Mouse (Mus musculus): ENCODE data around the gene Xxylt1.

The Xxylt1 gene

GRCm38 (mm10) chr16:31061246-31061880, 19.9 kb downstream of the Xxylt1 start:
- no peak for DNase-seq (ENCODE audit: low read depth)

GRCm38 (mm10) chr16:31060714-31061113, 20.5 kb downstream of the Xxylt1 start:
- no peak for DNase-seq (ENCODE audit: low read depth)

GRCm38 (mm10) chr16:31060226-31060625, 21.0 kb downstream of the Xxylt1 start:
- DNase-seq (ENCODE audit: low read depth), result no peak

- no peak for DNase-seq (ENCODE audit: low read depth)
These were observed 21.5 kb downstream of the Xxylt1 start for GRCm38 (mm10) chr16:31059730-31060129.

GRCm38 (mm10) chr16:31052812-31053211, 28.4 kb downstream of the Xxylt1 start:
- DNase-seq (ENCODE audit: low read depth), result no peak

- no peak for DNase-seq (ENCODE audit: low read depth)
These were observed 29.0 kb downstream of the Xxylt1 start for GRCm38 (mm10) chr16:31052177-31052726.

- no peak for DNase-seq (ENCODE audit: low read depth)
These were observed 30.5 kb downstream of the Xxylt1 start for GRCm38 (mm10) chr16:31050701-31051100.

- no peak for DNase-seq (ENCODE audit: low read depth)
These were observed 33.0 kb downstream of the Xxylt1 start for GRCm38 (mm10) chr16:31048194-31048593.

- DNase-seq (ENCODE audit: low read depth), result no peak
These were observed 33.9 kb downstream of the Xxylt1 start for GRCm38 (mm10) chr16:31047186-31047898.

GRCm38 (mm10) chr16:31046217-31046659, 35.0 kb downstream of the Xxylt1 start:
- DNase-seq (ENCODE audit: low read depth), result no peak

- no peak for DNase-seq (ENCODE audit: low read depth)
These were observed 36.0 kb downstream of the Xxylt1 start for GRCm38 (mm10) chr16:31045211-31045610.

GRCm38 (mm10) chr16:31043136-31043535, 38.1 kb downstream of the Xxylt1 start:
- no peak for DNase-seq (ENCODE audit: low read depth)

GRCm38 (mm10) chr16:31041566-31041965, 39.7 kb downstream of the Xxylt1 start:
- no peak for DNase-seq (ENCODE audit: low read depth)

GRCm38 (mm10) chr16:31039803-31040459, 41.3 kb downstream of the Xxylt1 start:
- DNase-seq (ENCODE audit: low read depth), result peak; percentile 70

GRCm38 (mm10) chr16:31037431-31037830, 43.8 kb downstream of the Xxylt1 start:
- DNase-seq (ENCODE audit: low read depth), result no peak

- no peak for DNase-seq (ENCODE audit: low read depth)
These were observed 45.5 kb downstream of the Xxylt1 start for GRCm38 (mm10) chr16:31035651-31036245.

GRCm38 (mm10) chr16:31035235-31035634, 46.0 kb downstream of the Xxylt1 start:
- DNase-seq (ENCODE audit: low read depth), result peak; percentile 60

- DNase-seq (ENCODE audit: low read depth), result no peak
These were observed 47.2 kb downstream of the Xxylt1 start for GRCm38 (mm10) chr16:31034051-31034450.

GRCm38 (mm10) chr16:31029739-31030485, 51.3 kb downstream of the Xxylt1 start:
- DNase-seq (ENCODE audit: low read depth), result no peak

GRCm38 (mm10) chr16:31027675-31028074, 53.6 kb downstream of the Xxylt1 start:
- DNase-seq (ENCODE audit: low read depth), result no peak

- DNase-seq (ENCODE audit: low read depth), result no peak
These were observed 55.7 kb downstream of the Xxylt1 start for GRCm38 (mm10) chr16:31025516-31025915.

GRCm38 (mm10) chr16:31024997-31025396, 56.2 kb downstream of the Xxylt1 start:
- no peak for DNase-seq (ENCODE audit: low read depth)

All from naive thymus-derived CD4-positive, alpha-beta T cell, adult 2 months (primary cell).